Comparison of ENCODE assay signal across 8 mouse cellular contexts in the genomic region with DNA sequence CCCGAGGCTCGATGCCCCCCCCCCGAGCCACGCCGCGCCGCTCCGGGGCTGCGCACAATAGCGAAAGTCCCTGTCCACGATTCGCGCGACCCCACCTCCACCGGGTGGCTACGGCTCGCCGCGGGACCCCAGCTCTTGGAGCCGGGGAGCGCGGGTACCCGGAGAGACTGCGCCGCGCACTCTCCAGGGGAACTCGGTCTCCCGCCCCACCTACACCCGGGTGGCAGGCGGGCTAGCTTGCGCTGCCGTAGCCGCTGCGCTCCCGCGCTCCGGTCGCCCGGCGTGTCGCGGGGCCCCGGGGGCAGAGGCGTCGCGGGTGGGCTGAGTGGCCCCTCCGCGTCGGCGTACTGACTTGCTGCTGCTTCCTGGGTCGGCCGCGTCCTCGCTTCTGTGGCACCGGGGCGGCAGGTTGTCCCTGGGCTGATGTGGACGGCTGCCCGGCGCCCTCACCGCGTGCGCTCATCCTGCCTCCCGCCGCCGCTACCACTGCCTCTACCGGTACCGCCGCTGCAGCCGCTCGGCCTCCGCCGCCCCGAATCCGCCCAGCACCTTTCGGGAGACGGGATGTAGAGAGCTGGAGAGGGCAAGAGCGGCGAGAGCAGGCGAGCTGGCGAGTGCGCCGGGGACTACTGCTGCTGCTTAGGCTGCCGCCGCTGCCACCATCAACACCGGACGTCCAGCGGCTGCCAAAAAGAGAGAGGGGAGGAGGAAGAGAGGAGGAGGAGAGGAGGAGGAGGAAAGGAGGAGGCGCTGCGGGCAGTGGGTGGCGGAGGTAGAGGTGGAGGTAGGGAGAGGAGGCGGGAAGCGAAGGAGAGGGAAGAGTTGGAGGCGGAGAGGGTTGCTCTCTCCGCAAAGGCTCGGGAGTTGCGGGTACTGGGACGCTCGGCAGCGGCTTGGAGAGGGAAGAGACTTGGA. TPM values are rescaled to one million over a fixed set of nuclear protein-coding genes. Genes with fewer than 3 reads are reported as not detected.
DNase-seq lines count a peak whose midpoint lies in the region; ATAC-seq and TF ChIP-seq lines count a peak whose summit lies in the region.

A gene (minus strand): TSS at position 869 of the 915 bp plus-strand sequence.

- DNase-seq in embryo, embryonic 10 days (ENCODE audit: low spot score) = peak; percentile 83
- no peak for DNase-seq in embryo, embryonic 9.5 days (ENCODE audit: extremely low spot score)
- DNase-seq in Muller cell, postnatal 12 days (ENCODE audit: inconsistent ontology term) = peak; percentile 90
- DNase-seq in liver, embryonic 13.5 days = no peak
- DNase-seq in neural tube, embryonic 10.5 days (ENCODE audit: extremely low spot score, low spot score) = peak; percentile 87
- no peak for DNase-seq in thymus, postnatal 14 days

- H3K27me3 ChIP-seq in hindbrain, embryonic 13.5 days = peaks cover 21% of the 10 kb centered on the region
- H3K27me3 ChIP-seq in liver, embryonic 13.5 days = peaks cover 68% of the 10 kb centered on the region

- H3K4me3 ChIP-seq in embryonic fibroblast, embryonic 13.5 days (ENCODE audit: insufficient read depth, low read length) = peak within 1 kb of the TSS; percentile 91
- H3K4me3 ChIP-seq in hindbrain, embryonic 13.5 days = peak within 1 kb of the TSS; percentile 74
- peak within 1 kb of the TSS; percentile 65 for H3K4me3 ChIP-seq in liver, embryonic 13.5 days (replicated peaks)

- WGBS in hindbrain, embryonic 13.5 days = under 1% methylated on average over 98 of the region's 99 CpGs
- WGBS in liver, embryonic 13.5 days (ENCODE audit: insufficient replicate concordance) = under 1% methylated on average over 80 of the region's 99 CpGs

- H3K4me2 ChIP-seq in hindbrain, embryonic 13.5 days = peak within 1 kb of the TSS; percentile 94
- peak within 1 kb of the TSS; percentile 77 for H3K4me2 ChIP-seq in liver, embryonic 13.5 days

- no peaks in the 10 kb centered on the region for H3K36me3 ChIP-seq in hindbrain, embryonic 13.5 days
- no peaks in the 10 kb centered on the region for H3K36me3 ChIP-seq in liver, embryonic 13.5 days

- no peak for TF ChIP-seq CTCF in embryonic fibroblast, embryonic 13.5 days (IDR thresholded peaks at IDR 0.05; ENCODE audit: borderline replicate concordance, insufficient read depth, low read length)

- H3K9me3 ChIP-seq in hindbrain, embryonic 13.5 days = no peaks in the 10 kb centered on the region
- no peaks in the 10 kb centered on the region for H3K9me3 ChIP-seq in liver, embryonic 13.5 days (replicated peaks)

- peak; percentile 59 for ATAC-seq in hindbrain, embryonic 13.5 days (ENCODE audit: low FRiP score)
- peak; percentile 50 for ATAC-seq in liver, embryonic 13.5 days (ENCODE audit: low read depth)

- peak; percentile 90 for TF ChIP-seq POLR2A in embryonic fibroblast, embryonic 13.5 days (IDR thresholded peaks at IDR 0.05; ENCODE audit: low read depth, low read length)

- H3K27ac ChIP-seq in embryonic fibroblast, embryonic 13.5 days (ENCODE audit: insufficient read depth, low read length) = peak within 1 kb of the TSS; percentile 95
- H3K27ac ChIP-seq in hindbrain, embryonic 13.5 days = peak within 1 kb of the TSS; percentile 49
- H3K27ac ChIP-seq in liver, embryonic 13.5 days = peak within 1 kb of the TSS; percentile 67

- peak within 1 kb of the TSS; percentile 80 for H3K9ac ChIP-seq in hindbrain, embryonic 13.5 days
- H3K9ac ChIP-seq in liver, embryonic 13.5 days = peak within 1 kb of the TSS; percentile 74

- no peaks in the 10 kb centered on the region for H3K4me1 ChIP-seq in embryonic fibroblast, embryonic 13.5 days (ENCODE audit: control insufficient read depth, insufficient read depth, low read length)
- H3K4me1 ChIP-seq in hindbrain, embryonic 13.5 days (replicated peaks) = peaks cover 42% of the 10 kb centered on the region
- peaks cover 10% of the 10 kb centered on the region; the same call in 1 of the 2 replicates for H3K4me1 ChIP-seq in liver, embryonic 13.5 days (replicated peaks)

RNA-seq across cellular contexts. Expression of the gene that starts here (rescaled TPM):
- polyA plus RNA-seq in embryonic fibroblast, embryonic 13.5 days (2011; ENCODE audit: insufficient read length, low read depth, missing spikeins) = 195 and 437 TPM in 2 replicates
- 4.3 and 5.1 TPM in 2 replicates for polyA plus RNA-seq in hindbrain, embryonic 13.5 days (2015; fragmentation: Nextera tagmentation; extraction: Ambion mirVana)
- 7.5 and 7.6 TPM in 2 replicates for polyA plus RNA-seq in liver, embryonic 13.5 days (2015; fragmentation: Nextera tagmentation; extraction: Ambion mirVana)

Comparison
In these comparisons a context has a peak if more than half of its experiments do, and no peak if none do; other contexts are left out.
1. RNA of the gene that starts here (polyA plus RNA-seq): 195 to 437 TPM in embryonic fibroblast, embryonic 13.5 days; 7.5 to 7.6 TPM in liver, embryonic 13.5 days and 4.3 to 5.1 TPM in hindbrain, embryonic 13.5 days; every median in the first group is over 10 times any median in the second.
2. DNase-seq: peak in embryo, embryonic 10 days (single experiment), Muller cell, postnatal 12 days (single experiment) and neural tube, embryonic 10.5 days (single experiment); none in embryo, embryonic 9.5 days (single experiment), liver, embryonic 13.5 days (single experiment) and thymus, postnatal 14 days (single experiment).
3. Peak in every context shown above with its lines, with median percentiles within 50 percentile points of each other: H3K27ac ChIP-seq and H3K4me3 ChIP-seq.